Mouse (Mus musculus) urinary bladder, postnatal 10 days (tissue): ENCODE data around the gene C130060K24Rik.

Experiments
- DNase-seq: peaks from one replicate; pipeline ENCODE4 v3.0.0; 2022; ENCODE audit warnings: low spot score

C130060K24Rik gene

DNA sequence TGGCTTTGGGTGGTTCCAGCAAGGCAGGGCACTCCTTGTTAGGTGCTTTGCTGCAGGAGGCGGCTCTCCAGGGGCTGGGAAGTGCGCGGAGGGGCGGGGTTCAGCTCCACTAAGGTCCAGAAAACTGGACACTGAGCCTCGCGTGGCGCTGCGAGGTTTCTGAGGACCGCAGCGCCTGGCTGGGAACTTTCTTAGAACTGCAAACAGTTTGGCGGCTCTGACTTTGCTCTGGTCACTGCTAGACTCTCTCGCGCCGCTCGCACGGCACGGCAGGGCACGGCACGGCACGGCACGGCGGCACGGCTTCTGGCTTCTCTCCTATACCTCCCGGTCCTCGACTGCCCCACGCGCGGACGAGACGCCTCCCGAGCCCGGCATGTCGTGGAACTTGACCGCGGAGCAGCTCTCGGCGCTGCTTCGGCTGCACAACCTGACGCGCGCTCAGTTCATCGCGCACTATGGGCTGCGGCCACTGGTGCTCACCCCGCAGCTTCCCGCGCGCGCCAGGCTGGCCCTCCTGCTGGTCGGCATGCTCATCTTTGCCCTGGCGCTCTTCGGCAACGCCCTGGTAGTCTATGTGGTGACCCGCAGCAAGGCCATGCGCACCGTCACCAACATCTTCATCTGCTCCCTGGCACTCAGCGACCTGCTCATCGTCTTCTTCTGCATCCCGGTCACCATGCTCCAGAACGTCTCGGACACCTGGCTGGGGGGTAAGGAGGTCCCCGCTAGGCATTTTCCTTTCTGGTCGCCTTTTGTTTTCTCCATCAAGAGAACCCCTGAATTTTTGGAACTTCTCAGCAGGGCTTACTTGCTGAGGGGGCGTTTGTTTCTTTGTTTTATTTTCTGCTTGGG lies at the start of gene C130060K24Rik:
Gene C130060K24Rik, plus strand, starts transcription at position 188 of the 855 bp plus-strand sequence.
- DNase-seq = no peak

DNA sequence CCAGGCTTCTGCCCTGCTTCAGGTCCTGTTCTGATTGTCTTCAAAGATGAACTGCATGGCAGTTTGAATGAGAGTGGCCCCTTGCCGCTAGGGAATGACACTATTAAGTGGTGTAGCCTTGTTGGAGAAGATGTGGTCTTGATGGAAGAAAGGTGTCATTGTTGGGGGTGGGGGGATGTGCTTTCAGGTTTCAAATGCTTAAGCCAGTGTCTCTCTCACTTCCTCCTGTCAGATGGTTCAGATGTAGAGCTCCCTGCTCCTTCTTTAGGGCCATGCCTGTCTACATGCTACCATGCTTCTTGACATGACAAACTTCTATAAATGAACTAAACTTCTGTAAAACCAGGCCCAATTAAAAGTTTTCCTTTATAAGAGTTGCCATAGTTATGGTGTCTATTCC lies 46.7 kb upstream of the C130060K24Rik start:
- DNase-seq = no peak

DNA sequence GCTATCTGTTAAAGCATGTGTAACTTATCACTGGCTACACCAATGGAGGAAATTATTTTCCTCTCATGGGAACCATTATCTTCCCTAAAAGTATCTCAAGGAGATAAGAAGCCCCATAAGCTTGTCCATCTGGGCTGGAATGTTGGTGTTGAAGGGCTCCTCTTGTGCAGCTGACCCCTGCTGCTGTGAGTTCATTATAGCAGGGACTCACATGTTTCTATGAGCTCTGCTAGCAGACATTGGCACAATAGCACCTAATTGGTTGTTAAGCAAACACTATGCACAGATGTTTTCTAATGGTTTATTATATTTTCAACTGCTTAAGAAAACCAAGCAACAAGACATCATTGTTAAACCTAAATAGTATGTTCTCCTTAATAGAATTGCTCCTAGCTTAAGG lies 41.5 kb upstream of the C130060K24Rik start:
- DNase-seq = no peak

DNA sequence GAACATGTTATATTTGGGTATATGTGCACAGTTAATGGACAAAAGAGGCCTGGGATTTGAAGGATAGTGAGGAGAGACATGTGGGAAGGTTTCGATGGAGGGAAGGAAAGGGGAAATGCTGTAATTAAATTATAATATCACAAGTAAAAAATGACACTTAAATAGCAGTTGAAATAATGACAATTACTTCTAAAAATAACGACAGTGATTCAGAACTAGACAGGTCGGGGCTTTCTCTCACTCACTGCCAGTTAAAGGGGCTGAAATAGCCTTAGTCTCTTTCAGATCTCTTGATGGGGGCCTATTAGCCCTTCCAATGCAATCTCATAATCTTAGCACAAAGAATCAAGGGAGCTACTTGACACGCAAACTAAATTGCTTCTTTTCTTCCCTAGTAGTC lies 39.5 kb upstream of the C130060K24Rik start:
- no peak for DNase-seq

DNA sequence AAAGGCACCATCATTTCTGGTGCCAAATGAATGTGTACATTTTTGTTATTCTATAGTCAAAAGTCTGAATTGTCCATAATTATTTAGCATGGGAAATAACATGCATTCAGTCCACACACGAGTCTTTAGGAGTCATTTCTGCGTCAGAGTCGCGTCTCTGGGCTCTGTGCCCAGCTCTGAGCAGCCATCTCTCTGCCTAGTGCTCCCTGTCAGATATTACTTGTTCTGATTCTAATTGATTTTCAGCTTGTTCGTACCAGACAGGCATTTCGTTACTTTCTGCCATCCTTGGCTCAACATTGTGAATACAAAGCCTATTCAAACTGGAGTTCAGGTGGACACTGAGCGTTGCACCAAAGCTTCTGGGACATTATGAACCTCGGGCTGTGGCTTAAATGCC lies 33.2 kb upstream of the C130060K24Rik start:
- no peak for DNase-seq

- no peak for DNase-seq
Observed at GRCm38 (mm10) chr6:65348255-65348654, 32.6 kb upstream of the C130060K24Rik start.

GRCm38 (mm10) chr6:65351622-65352021 lies 29.3 kb upstream of the C130060K24Rik start:
- no peak for DNase-seq

GRCm38 (mm10) chr6:65375918-65376317 lies 5.0 kb upstream of the C130060K24Rik start:
- no peak for DNase-seq

DNA sequence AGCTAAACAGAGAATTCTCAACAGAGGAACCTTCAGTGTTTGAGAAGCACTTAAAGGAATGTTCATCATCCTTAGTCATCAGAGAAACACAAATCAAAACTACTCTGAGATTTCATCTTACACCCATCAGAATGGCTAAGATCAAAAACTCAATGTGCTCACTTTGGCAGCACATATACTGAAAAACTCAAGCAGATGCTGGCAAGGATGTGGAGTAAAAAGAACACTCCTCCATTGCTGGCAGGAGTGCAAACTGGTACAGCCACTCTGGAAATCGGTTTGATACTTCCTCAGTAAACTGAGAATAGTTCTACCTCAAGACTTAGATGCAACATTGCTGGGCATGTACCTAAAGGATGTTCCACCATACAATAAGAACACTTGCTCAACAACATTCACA lies 41.0 kb downstream of the C130060K24Rik start:
- no peak for DNase-seq

- DNase-seq = no peak
Observed at GRCm38 (mm10) chr6:65427065-65427464, 46.2 kb downstream of the C130060K24Rik start.

DNA sequence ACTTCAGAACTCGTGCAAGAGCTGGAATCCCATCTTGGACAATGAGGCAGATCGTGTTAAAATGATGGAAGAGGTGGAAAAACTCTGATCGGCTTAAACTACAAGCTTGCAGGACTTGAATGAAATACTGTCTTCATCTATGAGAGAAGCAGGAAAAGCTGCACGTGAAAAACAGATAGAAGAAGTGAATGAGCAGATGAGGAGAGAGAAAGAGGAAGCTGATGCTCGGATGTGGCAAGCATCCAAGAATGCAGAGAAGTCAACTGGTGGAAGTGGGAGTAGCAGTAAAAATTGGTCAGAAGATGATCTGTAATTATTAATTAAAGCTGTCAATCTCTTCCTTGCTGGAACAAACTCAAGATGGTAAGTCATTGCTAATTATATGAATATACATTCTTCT lies 52.3 kb downstream of the C130060K24Rik start:
- no peak for DNase-seq

DNA sequence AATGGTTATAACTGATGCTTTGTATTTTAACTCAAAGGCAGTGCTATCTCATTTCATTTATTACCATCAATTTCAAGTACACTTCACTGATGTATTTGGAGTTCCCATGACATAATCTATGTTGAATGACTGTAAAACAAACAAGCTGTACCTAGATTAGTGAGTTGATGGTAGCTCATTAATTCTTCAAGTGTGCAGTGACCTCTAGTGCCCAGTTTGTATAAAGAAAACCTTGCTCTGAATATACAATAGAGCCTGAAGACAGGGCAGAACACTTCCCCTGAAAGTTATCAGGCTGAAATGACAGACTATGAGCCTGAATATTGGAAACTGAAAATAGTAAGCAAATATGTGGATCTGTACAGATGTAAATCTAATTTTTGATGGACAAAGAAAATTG lies 72.6 kb downstream of the C130060K24Rik start:
- no peak for DNase-seq

GRCm38 (mm10) chr6:65465294-65465693 lies 84.4 kb downstream of the C130060K24Rik start:
- DNase-seq = no peak

DNA sequence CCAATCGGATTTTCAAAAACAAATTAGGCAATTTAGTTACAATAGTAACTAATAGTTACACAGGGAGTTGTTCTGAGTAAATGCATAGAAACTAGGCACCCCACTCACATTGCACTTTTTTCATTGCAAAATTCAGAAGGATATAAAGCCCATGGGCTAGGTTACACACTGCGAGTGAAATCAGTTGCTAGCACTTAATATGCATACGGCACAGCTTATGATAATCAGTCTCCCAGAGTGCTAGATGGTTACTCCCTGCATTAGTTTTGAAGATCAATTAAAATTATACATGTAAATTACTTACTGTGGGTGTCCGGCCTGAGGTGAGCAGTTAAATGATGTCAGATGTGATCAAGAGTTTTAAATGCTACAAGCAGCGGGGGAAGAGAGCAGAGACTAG lies 89.4 kb downstream of the C130060K24Rik start:
- no peak for DNase-seq

- DNase-seq = no peak
Observed at GRCm38 (mm10) chr6:65472455-65472854, 91.5 kb downstream of the C130060K24Rik start.

DNA sequence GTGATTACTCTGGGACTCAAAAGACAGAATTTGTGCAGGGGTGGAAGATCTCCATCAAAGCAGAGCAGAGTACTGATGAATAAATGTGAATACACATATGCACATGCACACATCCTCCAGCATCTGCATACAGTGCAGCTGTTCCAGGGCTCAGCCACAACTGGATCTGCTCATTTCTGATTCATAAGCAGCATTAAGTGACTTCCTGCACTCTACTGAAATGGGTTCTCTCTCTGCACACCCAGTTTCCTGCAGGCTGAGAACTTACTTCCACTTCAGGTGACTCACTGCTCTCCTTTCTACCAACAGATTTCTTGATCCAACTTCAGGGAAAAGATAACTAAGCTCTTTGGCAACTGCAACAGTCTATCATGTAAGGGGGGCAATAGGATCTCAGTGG lies 117.9 kb downstream of the C130060K24Rik start:
- no peak for DNase-seq
